Mouse (Mus musculus): ENCODE results near the gene Snrnp35. TPM values are rescaled to one million over a fixed set of nuclear protein-coding genes. Genes with fewer than 3 reads are reported as not detected.
A peak's percentile ranks its signal among the peaks of the same experiment; 100 is the strongest.
"Not testable (repeated sequence)": the region's sequence is repeated elsewhere in the genome, so short reads cannot be mapped to it uniquely, and the experiment has no call there.

The Snrnp35 gene
- total RNA-seq (2015) (3.8 and 5.7 TPM in 2 replicates), total RNA-seq (2017) (10.6 and 12.0 TPM in 2 replicates)

DNA sequence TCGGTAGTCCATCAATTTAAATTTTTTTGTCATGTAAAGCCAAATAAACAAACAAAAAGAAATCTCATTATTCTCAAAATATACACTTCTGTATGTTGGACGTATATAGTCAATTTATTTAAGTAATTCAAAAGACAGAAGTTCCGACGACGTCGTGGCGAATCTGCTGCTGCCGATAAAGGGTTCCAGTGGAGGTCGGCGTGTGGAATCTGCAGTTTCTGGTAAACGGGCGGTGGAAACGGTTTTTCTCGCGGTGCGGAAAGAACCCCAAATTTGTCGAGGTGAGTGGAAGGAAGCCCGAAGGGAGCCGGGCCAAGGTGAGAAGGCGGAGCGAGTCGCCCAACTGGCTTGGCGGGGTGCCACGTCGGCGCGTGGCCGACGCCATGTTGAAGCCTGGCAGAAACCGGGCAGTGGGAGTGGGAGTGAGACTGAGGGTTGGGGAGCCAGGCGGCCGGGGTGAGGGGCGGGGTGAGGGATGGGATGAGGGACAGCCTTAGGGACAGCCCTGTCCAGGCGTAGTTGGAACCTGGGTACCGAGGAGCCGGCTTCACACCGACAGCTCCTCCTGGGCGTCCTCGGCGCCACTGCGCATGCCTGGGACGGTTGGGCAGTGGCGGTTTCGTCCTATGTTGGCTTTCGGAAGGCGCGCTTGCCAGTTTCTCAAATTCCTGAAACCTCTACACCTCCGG is at the start of gene Snrnp35:
Snrnp35 (plus strand) TSS at position 169 of the 689 bp plus-strand sequence.
- ATAC-seq (ENCODE audit: poor library complexity, severe bottlenecking), result peak; percentile 66

- ATAC-seq (ENCODE audit: poor library complexity, severe bottlenecking), result peak; percentile 34; the same call in 1 of the 2 replicates
Observed at GRCm38 (mm10) chr5:124438229-124438628, 44.7 kb upstream of the Snrnp35 start.

GRCm38 (mm10) chr5:124438746-124439145 is 44.2 kb upstream of the Snrnp35 start:
- no peak for ATAC-seq (ENCODE audit: poor library complexity, severe bottlenecking)

GRCm38 (mm10) chr5:124439447-124440093 is 43.4 kb upstream of the Snrnp35 start, which contains the start of gene Kmt5a:
TSS of gene Kmt5a (plus strand) at chr5:124439930.
- peak; percentile 93 for ATAC-seq (ENCODE audit: poor library complexity, severe bottlenecking)

- peak; percentile 54 for ATAC-seq (ENCODE audit: poor library complexity, severe bottlenecking)
Observed at GRCm38 (mm10) chr5:124440094-124440701, 42.7 kb upstream of the Snrnp35 start.

GRCm38 (mm10) chr5:124442628-124443027 is 40.3 kb upstream of the Snrnp35 start:
- ATAC-seq (ENCODE audit: poor library complexity, severe bottlenecking), result no peak

DNA sequence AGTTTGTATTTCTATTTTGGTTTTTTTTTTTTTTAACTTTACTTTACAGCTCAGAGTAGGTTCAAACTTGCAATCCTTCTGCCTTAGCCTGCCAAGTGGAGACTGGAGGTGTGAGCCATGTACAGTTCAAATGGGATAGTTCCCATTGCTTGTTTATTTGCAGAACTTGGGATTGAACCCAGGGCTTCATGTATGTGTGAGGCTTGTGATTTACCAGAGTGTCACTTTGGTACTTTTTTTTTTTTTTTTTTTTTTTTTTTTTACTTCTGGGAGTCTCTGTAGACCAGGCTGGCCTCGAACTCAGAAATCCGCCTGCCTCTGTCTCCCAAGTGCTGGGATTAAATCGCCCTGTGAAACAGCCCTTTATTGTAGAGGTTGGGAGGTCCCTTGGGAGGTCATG is 38.7 kb upstream of the Snrnp35 start:
- ATAC-seq (ENCODE audit: poor library complexity, severe bottlenecking), result no peak

- ATAC-seq (ENCODE audit: poor library complexity, severe bottlenecking), result peak; percentile 56
Observed at GRCm38 (mm10) chr5:124444661-124445561, 38.0 kb upstream of the Snrnp35 start.

- ATAC-seq (ENCODE audit: poor library complexity, severe bottlenecking), result no peak
Observed at GRCm38 (mm10) chr5:124445621-124446293, 37.2 kb upstream of the Snrnp35 start.

DNA sequence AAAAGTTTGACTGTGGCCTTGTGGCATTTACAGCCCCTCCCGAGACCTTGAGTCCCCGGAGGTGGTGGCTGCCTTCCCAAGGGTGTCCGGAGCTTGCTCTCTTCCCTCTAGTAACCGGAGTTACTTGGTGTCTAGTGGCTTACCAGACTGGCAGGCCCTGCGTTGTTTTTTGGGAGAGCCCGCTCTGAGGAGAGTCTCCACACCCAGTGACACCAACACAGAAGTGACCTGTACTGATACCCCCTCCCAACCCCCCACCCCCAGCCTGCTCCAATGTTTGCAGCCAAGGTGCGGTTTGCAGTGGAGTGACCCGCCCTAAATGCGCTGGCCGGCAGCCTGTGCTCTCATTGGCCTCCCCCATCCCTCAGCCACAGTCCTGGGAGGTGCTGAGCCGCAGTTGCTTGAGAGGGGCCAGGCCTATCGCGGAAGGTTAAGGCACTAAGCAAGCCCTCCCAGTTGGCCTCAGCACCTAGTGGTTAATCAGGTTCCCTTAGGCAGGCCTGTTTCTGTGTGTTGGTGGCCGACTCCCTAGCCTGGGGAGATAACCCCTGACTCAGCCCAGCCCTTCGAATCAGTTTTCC is 36.5 kb upstream of the Snrnp35 start:
- ATAC-seq (ENCODE audit: poor library complexity, severe bottlenecking), result peak; percentile 77

DNA sequence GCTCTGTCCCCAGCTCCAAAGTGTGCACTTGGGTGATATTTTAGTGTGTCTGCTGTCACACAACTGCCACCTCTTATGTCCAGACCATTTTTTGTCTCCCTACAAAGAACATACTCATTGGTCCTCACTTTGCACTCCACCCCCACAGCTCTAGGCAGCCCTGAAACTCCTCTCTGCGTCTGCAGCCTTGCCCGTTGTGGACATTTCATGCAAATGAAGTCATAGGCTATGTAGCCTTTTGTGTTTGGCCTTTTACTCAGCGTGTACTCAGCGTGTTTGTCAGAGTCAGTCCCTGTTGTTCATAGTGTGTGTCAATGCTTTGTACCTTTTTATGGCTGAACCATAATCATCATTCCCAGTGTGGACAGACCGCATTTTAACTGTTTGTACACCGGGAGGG is 33.4 kb upstream of the Snrnp35 start:
- ATAC-seq (ENCODE audit: poor library complexity, severe bottlenecking), result no peak

- no peak for ATAC-seq (ENCODE audit: poor library complexity, severe bottlenecking)
Observed at GRCm38 (mm10) chr5:124450051-124450450, 32.9 kb upstream of the Snrnp35 start.

GRCm38 (mm10) chr5:124450641-124451340 is 32.1 kb upstream of the Snrnp35 start:
- ATAC-seq (ENCODE audit: poor library complexity, severe bottlenecking), result no peak

GRCm38 (mm10) chr5:124452494-124453228 is 30.3 kb upstream of the Snrnp35 start:
- no peak for ATAC-seq (ENCODE audit: poor library complexity, severe bottlenecking)

- no peak for ATAC-seq (ENCODE audit: poor library complexity, severe bottlenecking)
Observed at GRCm38 (mm10) chr5:124453339-124454081, 29.4 kb upstream of the Snrnp35 start.

DNA sequence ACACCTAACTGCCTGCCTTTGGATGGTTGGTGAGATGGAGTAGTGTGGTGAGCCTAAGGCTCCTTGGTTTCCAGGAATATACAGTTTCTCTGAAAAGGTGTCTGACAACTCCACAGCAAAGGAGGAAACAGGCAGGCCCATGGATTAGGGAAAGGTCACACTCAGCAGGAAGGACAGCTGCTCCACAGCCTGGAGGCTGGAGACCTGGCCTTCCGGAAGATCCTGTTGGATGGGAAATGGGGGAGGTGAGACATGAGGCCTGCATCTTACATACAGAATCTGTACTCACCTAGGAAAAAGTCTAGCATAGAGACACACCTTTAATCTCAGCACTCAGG is 28.9 kb upstream of the Snrnp35 start:
- ATAC-seq (ENCODE audit: poor library complexity, severe bottlenecking), result no peak

DNA sequence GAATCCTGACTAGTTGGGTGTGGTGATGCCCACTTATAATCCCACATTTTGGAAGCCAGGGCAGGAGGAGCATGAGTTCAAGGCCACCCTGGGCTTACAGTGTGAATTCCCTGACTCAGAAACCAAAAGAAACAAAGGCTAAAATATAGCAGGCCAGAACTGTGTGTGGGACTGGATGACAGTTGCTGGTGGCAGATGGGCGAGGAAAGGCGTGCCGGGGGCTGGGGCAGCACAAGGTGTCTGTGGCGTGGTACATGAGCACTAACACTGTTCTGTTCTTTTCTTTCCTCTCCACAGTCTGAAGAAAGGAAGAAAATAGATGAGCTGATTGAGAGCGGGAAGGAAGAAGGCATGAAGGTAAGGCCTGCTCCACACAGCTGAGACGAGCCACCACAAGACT is 26.2 kb upstream of the Snrnp35 start:
- no peak for ATAC-seq (ENCODE audit: poor library complexity, severe bottlenecking)

- ATAC-seq (ENCODE audit: poor library complexity, severe bottlenecking), result not testable (repeated sequence)
Observed at GRCm38 (mm10) chr5:124460922-124461321, 22.0 kb upstream of the Snrnp35 start.
